Mouse (Mus musculus) CD8-positive naive resting alpha-beta T cell, adult 2 months (primary cell): ENCODE measurements around the gene Zswim3.
"Not testable (repeated sequence)": the region's sequence is repeated elsewhere in the genome, so short reads cannot be mapped to it uniquely, and the experiment has no call there.

ENCODE experiments used
- DNase-seq, 2 experiments: peaks; one replicate each; pipeline ENCODE4 v3.0.0; 2022; ENCODE audit warnings: low read depth in 2 of 2, low spot score in 2 of 2

Gene Zswim3

GRCm38 (mm10) chr2:164779481-164780086, 25.3 kb upstream of the Zswim3 start, which contains the start of gene Tnnc2:
Gene Tnnc2, minus strand, starts transcription at chr2:164779967.
- DNase-seq: no peak

GRCm38 (mm10) chr2:164781876-164782275, 23.0 kb upstream of the Zswim3 start:
- no peak for DNase-seq

- no peak for DNase-seq
These were observed 20.8 kb upstream of the Zswim3 start for GRCm38 (mm10) chr2:164783926-164784581.

GRCm38 (mm10) chr2:164784869-164785420, 20.0 kb upstream of the Zswim3 start:
- no peak for DNase-seq

- peak; percentile 21 to 38 for DNase-seq
These were observed 19.2 kb upstream of the Zswim3 start, which contains the start of gene Snx21 for GRCm38 (mm10) chr2:164785481-164786387. Gene Snx21, plus strand, starts transcription at chr2:164785823.

GRCm38 (mm10) chr2:164786388-164786885, 18.5 kb upstream of the Zswim3 start:
- no peak for DNase-seq

DNA sequence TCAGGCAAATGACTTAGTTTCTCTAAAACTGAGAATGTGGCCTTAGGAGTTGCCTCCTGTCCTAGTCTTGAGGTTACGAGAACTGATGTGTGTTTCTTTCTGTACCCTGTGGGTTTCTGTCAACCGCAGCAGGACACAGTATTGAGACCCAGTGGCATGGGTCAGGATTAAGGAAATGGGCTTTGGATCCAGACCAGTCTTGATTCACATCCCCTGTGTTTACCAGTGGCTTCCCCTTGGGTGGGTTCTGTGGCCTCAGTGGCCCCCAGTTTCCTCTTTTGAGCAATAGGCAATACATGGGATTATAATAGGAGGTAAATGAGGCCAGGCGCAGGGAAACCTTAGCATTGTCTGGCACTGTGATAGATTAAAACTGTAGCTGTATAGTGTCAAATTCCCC, 17.9 kb upstream of the Zswim3 start:
- no peak for DNase-seq

GRCm38 (mm10) chr2:164787779-164788178, 17.1 kb upstream of the Zswim3 start:
- DNase-seq: no peak

DNA sequence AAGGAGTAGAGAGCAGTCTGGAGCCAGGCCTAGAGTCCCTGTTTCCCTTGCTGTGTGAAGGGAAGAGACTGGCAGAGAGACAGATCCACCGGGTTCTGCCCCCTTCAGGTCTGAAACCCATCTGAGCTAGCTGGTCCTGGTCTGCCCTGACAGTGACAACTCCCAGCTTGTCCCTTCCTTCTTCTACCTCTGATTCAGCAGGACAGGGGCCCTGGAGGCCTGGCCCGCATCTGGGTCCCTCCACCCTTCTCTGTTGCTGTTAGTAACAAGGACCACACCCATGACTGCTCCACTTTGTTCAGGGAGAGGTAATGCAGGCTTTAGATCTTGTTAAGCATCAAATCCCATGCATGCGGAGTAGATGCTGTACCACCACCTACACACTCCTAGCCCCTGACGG, 16.5 kb upstream of the Zswim3 start:
- DNase-seq: no peak

DNA sequence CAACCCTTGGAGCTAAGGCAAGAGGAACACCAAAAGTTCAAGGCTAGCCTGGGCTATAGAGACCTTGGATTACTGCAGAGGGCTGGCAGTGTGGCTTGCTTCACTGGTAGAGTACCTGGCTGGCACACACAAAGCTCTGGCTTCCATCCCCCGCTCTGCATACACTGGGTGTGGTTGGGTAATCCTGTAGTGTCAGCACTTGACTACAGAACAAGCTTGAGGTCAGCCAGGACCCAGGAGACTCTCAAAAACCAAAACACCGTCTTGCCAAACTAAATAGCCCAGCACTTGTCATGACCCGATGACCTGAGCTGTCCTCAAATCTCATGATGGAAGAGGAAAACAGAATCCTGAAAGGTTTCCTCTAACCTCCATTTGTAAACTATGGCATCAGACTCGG, 14.4 kb upstream of the Zswim3 start:
- DNase-seq: no peak

DNA sequence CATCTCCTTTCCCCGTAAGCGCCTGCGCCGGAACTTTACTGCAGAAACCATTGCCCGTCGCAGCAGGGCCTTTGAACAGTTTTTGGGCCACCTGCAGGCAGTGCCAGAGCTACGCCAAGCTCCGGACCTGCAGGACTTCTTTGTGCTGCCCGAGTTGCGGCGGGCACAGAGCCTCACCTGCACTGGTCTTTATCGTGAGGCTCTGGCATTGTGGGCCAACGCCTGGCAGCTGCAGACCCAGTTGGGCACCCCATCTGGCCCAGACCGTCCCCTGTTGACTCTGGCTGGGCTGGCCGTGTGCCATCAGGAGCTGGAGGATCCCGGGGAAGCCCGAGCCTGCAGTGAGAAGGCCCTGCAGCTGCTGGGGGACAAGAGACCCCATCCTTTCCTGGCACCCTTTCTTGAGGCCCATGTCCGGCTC, 13.0 kb upstream of the Zswim3 start:
- DNase-seq: no peak

GRCm38 (mm10) chr2:164792400-164793190, 12.3 kb upstream of the Zswim3 start:
- DNase-seq: no peak

- DNase-seq: peak; percentile 38 to 67
These were observed 11.7 kb upstream of the Zswim3 start for GRCm38 (mm10) chr2:164793236-164793635.

DNA sequence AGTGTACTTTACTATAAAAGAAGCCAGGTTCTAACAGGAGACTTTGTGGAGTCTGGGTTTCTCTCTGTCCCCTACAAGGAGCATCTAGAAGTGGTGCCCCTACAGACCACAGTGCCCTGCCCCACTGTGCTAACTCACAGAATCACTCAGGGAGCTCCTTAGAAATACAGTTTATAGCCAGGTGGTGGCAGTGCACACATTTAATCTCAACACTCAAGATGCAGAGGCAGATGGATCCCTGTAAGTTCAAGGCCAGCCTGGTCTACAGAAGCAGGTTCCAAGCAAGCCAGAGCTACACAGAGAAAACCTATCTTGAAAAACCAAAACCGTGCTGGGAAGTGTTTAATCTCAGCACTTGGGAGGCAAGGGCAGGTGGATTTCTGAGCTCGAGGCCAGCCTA, 11.1 kb upstream of the Zswim3 start:
- no peak for DNase-seq

GRCm38 (mm10) chr2:164794293-164794692, 10.6 kb upstream of the Zswim3 start:
- DNase-seq: peak; percentile 69 to 76

- DNase-seq: no peak
These were observed 9.0 kb upstream of the Zswim3 start for GRCm38 (mm10) chr2:164795868-164796267.

DNA sequence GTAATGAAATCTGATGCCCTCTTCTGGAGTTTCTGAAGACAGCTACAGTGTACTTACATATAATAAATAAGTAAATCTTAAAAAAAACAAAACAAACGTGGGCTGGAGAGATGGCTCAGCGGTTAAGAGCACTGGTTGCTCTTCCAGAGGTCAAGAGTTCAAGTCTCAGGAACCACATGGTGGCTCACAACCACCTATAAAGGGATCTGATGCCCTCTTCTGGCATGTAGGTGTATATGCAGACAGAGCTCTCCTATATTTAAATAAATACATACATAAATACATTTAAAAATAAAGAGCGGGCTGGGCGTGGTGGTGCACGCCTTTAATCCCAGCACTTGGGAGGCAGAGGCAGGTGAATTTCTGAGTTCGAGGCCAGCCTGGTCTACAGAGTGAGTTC, 6.3 kb upstream of the Zswim3 start:
- not testable (repeated sequence) for DNase-seq

GRCm38 (mm10) chr2:164800252-164801004, 4.5 kb upstream of the Zswim3 start:
- DNase-seq: no peak

- no peak for DNase-seq
These were observed 1.5 kb upstream of the Zswim3 start for GRCm38 (mm10) chr2:164803201-164803920.
